Mouse (Mus musculus): ENCODE results near the gene Tctn1. TPM values are rescaled to one million over a fixed set of nuclear protein-coding genes. Genes with fewer than 3 reads are reported as not detected.

Gene Tctn1
- 5.5 and 7.1 TPM in 2 replicates for polyA plus RNA-seq (2014; fragmentation: Nextera tagmentation; extraction: Ambion mirVana)

DNA sequence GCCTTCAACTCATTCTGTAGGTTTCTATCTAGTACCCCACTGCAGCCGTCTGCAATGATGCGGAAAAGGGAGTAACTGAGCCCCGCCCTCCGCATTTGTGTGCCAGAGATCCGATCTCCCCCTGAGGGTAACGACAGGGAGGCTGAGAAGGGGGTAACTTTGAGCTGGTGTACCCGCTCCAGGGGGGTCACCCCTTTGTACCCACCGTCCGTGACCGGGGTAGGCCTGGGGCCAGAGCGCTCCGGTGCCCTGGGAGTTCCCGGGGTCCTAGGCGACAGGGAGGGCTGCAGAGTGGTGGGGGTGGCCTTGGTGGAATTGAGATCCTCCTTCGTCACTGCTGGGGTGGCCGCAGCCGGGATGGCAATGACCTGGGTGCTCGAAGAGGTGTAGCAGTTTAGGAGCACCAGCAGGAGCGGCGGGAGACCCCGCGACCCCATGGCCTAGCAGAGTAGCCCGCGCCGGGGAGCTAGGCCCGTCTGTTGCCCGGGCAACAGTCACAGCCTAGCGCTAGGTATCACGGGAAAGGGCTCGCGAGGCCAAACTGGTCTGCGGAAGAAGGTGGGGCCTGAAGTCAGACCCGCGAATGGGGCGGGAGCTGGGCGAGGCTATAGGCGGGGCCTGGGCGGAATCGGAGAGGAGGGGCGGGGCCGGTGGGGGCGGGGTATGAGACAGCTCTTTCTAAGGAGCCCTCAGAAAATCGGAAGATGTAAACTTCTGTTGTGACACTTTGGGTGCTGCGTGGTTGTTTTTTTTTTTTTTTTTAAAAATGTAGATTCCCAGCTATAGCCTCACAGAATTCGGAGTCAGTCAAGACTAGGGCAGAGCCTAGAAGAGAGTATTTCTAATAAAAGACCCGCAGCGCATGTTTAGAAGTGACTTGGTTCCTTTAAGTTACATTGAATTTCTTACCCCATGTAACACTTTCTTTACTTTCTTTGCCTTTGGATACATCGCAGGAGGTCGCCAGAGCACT, at the start of gene Tctn1:
Gene Tctn1 (minus strand): TSS at position 528 of the 973 bp plus-strand sequence.
- Histone ChIP-seq H3K4me2 (ENCODE audit: low read depth, low read length) (peak within 1 kb of the TSS; percentile 64), H3K27ac (ENCODE audit: low read depth, low read length) (peak within 1 kb of the TSS; percentile 55), H3K4me1 (ENCODE audit: control insufficient read depth, insufficient read depth, low read length) (peaks cover 7% of the 10 kb centered on the region; the same call in 1 of the 2 replicates), H3K4me3 (ENCODE audit: low read depth, low read length) (peak within 1 kb of the TSS; percentile 73), H3K36me3 (ENCODE audit: control insufficient read depth, insufficient read depth, low read length) (no peaks in the 10 kb centered on the region), H3K9me3 (ENCODE audit: control insufficient read depth, low read length) (no peaks in the 10 kb centered on the region), H3K9ac (replicated peaks; ENCODE audit: low read depth, low read length) (peak within 1 kb of the TSS; percentile 86), H3K27me3 (ENCODE audit: control insufficient read depth, insufficient read depth, low read length) (no peaks in the 10 kb centered on the region)
- WGBS: 1% methylated on average over 49 of the region's 49 CpGs
- peak; percentile 98 for ATAC-seq (ENCODE audit: low read depth)

GRCm38 (mm10) chr5:122312942-122313684, 48.9 kb upstream of the Tctn1 start:
- 86% methylated on average over 17 of the region's 17 CpGs for WGBS

GRCm38 (mm10) chr5:122312346-122312745, 48.1 kb upstream of the Tctn1 start:
- H3K36me3 ChIP-seq (ENCODE audit: control insufficient read depth, insufficient read depth, low read length): peaks cover 6% of the 10 kb centered on the region; the same call in 1 of the 2 replicates
- no peaks in the 10 kb centered on the region for H3K4me1 ChIP-seq (ENCODE audit: control insufficient read depth, insufficient read depth, low read length)
- no peak for ATAC-seq (ENCODE audit: low read depth)
- H3K4me2 ChIP-seq (ENCODE audit: low read depth, low read length): no peak overlapping the region
- 0 out of 2 replicates have a peak overlapping the region, but pooled peaks have one; percentile 2 for H3K27ac ChIP-seq (ENCODE audit: low read depth, low read length)
- H3K4me3 ChIP-seq (ENCODE audit: low read depth, low read length): no peak overlapping the region
- H3K27me3 ChIP-seq (ENCODE audit: control insufficient read depth, insufficient read depth, low read length): no peaks in the 10 kb centered on the region
- WGBS: 92% methylated on average over 4 of the region's 4 CpGs
- H3K9me3 ChIP-seq (ENCODE audit: control insufficient read depth, low read length): no peaks in the 10 kb centered on the region
- H3K9ac ChIP-seq (replicated peaks; ENCODE audit: low read depth, low read length): no peak overlapping the region

More at GRCm38 (mm10) chr5:122312942-122313684, 48.9 kb upstream of the Tctn1 start:
- Histone ChIP-seq H3K36me3 (ENCODE audit: control insufficient read depth, insufficient read depth, low read length) (peaks cover 5% of the 10 kb centered on the region; the same call in 1 of the 2 replicates), H3K27ac (ENCODE audit: low read depth, low read length) (no peak overlapping the region), H3K9me3 (ENCODE audit: control insufficient read depth, low read length) (no peaks in the 10 kb centered on the region), H3K4me3 (ENCODE audit: low read depth, low read length) (no peak overlapping the region), H3K4me1 (ENCODE audit: control insufficient read depth, insufficient read depth, low read length) (no peaks in the 10 kb centered on the region), H3K4me2 (ENCODE audit: low read depth, low read length) (no peak overlapping the region), H3K27me3 (ENCODE audit: control insufficient read depth, insufficient read depth, low read length) (no peaks in the 10 kb centered on the region), H3K9ac (replicated peaks; ENCODE audit: low read depth, low read length) (no peak overlapping the region)
- no peak for ATAC-seq (ENCODE audit: low read depth)

- Histone ChIP-seq H3K9ac (replicated peaks; ENCODE audit: low read depth, low read length) (no peak overlapping the region), H3K27me3 (ENCODE audit: control insufficient read depth, insufficient read depth, low read length) (no peaks in the 10 kb centered on the region), H3K4me1 (ENCODE audit: control insufficient read depth, insufficient read depth, low read length) (no peaks in the 10 kb centered on the region), H3K4me2 (ENCODE audit: low read depth, low read length) (no peak overlapping the region), H3K36me3 (ENCODE audit: control insufficient read depth, insufficient read depth, low read length) (peaks cover 6% of the 10 kb centered on the region; the same call in 1 of the 2 replicates), H3K27ac (ENCODE audit: low read depth, low read length) (no peak overlapping the region), H3K4me3 (ENCODE audit: low read depth, low read length) (no peak overlapping the region), H3K9me3 (ENCODE audit: control insufficient read depth, low read length) (no peaks in the 10 kb centered on the region)
- no peak for ATAC-seq (ENCODE audit: low read depth)
- WGBS: 70% methylated on average over 7 of the region's 7 CpGs
Observed at GRCm38 (mm10) chr5:122311692-122312091, 47.4 kb upstream of the Tctn1 start.

DNA sequence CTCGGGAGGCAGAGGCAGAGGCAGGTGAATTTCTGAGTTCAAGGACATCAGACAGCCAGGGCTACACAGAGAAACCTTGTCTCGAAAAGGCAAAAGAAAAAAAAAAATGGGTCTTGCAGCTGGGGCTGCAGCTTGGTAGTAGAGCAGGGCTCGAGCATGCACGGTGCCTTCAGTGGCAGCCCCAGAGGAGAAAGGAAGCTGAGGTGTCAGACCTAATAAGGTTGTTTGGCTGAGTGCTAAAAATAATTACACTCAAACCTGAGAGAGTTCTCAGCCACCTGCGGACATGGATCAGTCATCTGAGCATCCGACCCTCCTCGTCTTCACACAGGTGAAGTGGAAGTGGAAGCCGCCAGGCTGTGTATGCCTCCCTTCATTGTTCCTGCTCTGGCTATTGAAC, 46.4 kb upstream of the Tctn1 start:
- ATAC-seq (ENCODE audit: low read depth): no peak
- no peaks in the 10 kb centered on the region for H3K4me1 ChIP-seq (ENCODE audit: control insufficient read depth, insufficient read depth, low read length)
- no peak overlapping the region for H3K4me3 ChIP-seq (ENCODE audit: low read depth, low read length)
- H3K9me3 ChIP-seq (ENCODE audit: control insufficient read depth, low read length): no peaks in the 10 kb centered on the region
- H3K4me2 ChIP-seq (ENCODE audit: low read depth, low read length): no peak overlapping the region
- H3K9ac ChIP-seq (replicated peaks; ENCODE audit: low read depth, low read length): no peak overlapping the region
- H3K36me3 ChIP-seq (ENCODE audit: control insufficient read depth, insufficient read depth, low read length): peaks cover 6% of the 10 kb centered on the region; the same call in 1 of the 2 replicates
- H3K27ac ChIP-seq (ENCODE audit: low read depth, low read length): no peak overlapping the region
- no peaks in the 10 kb centered on the region for H3K27me3 ChIP-seq (ENCODE audit: control insufficient read depth, insufficient read depth, low read length)
- WGBS: 88% methylated on average over 8 of the region's 8 CpGs

DNA sequence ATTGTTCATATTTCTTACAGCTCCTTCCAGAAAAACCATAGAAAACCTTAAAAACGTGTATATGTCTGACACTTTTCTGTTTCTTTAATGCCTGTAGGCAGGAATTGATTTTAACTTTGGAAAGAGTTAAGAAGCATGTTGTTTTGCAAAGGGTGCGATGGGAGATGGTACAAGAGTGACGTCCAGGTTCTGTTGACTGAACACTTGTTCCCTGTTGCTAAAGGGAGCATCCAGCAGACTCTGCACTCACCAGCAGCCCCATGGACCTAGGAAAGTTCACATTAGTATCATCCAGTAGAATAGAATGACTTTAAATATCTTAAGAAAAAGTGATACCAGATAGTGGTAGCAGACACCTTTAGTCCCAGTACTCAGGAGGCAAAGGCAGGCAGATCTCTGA, 42.3 kb upstream of the Tctn1 start:
- Histone ChIP-seq H3K27ac (ENCODE audit: low read depth, low read length) (no peak overlapping the region), H3K4me1 (ENCODE audit: control insufficient read depth, insufficient read depth, low read length) (peaks cover 9% of the 10 kb centered on the region), H3K4me2 (ENCODE audit: low read depth, low read length) (no peak overlapping the region), H3K9ac (replicated peaks; ENCODE audit: low read depth, low read length) (no peak overlapping the region), H3K4me3 (ENCODE audit: low read depth, low read length) (no peak overlapping the region), H3K9me3 (ENCODE audit: control insufficient read depth, low read length) (no peaks in the 10 kb centered on the region), H3K36me3 (ENCODE audit: control insufficient read depth, insufficient read depth, low read length) (peaks cover 6% of the 10 kb centered on the region; the same call in 1 of the 2 replicates), H3K27me3 (ENCODE audit: control insufficient read depth, insufficient read depth, low read length) (no peaks in the 10 kb centered on the region)
- WGBS: 91% methylated on average over 3 of the region's 3 CpGs
- no peak for ATAC-seq (ENCODE audit: low read depth)

DNA sequence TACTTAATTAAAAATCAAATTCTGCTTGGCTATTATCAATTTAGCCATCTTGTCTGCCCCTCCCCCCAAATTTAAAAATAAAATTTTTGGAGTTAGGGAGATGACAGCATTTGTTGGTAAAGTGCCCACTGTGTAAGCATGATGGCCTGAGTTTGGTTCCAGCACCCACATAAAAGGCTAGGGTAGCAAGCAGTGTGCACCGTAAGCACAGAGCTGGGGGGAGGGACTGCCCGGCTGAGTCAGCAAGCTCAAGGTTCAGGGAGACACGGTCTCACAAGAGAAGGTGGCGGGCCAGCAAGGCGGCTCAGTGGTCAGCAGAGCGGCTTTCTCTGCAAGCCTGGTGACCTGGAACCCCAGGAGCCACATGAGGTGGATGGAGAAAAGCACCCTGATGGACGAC, 41.2 kb upstream of the Tctn1 start:
- no peak overlapping the region for H3K9ac ChIP-seq (replicated peaks; ENCODE audit: low read depth, low read length)
- no peak overlapping the region for H3K27ac ChIP-seq (ENCODE audit: low read depth, low read length)
- 94% methylated on average over 7 of the region's 7 CpGs for WGBS
- H3K9me3 ChIP-seq (ENCODE audit: control insufficient read depth, low read length): no peaks in the 10 kb centered on the region
- H3K4me2 ChIP-seq (ENCODE audit: low read depth, low read length): no peak overlapping the region
- H3K27me3 ChIP-seq (ENCODE audit: control insufficient read depth, insufficient read depth, low read length): no peaks in the 10 kb centered on the region
- ATAC-seq (ENCODE audit: low read depth): no peak
- H3K4me1 ChIP-seq (ENCODE audit: control insufficient read depth, insufficient read depth, low read length): peaks cover 9% of the 10 kb centered on the region
- H3K4me3 ChIP-seq (ENCODE audit: low read depth, low read length): no peak overlapping the region
- H3K36me3 ChIP-seq (ENCODE audit: control insufficient read depth, insufficient read depth, low read length): 0 out of 2 replicates have a peak, but pooled peaks cover 6% of the 10 kb centered on the region

DNA sequence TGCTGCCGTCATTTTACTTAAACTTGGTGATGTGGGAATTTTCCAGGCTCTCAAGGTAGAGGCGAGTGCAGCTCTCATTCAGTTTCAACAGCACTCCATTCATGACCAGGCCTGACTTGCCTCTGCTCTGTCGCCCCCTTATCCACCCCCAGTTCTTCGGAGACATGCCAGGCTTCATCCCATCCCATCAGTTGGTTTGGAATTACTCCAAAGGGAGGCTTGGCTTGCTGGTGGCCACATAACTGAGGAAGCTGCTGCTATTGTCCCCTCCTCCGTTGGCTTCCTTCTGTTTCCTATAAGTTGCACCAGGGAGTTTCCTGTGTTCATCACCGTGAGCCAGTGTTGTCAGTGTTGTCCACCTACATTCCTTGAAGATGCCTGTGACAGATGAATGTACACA, 40.3 kb upstream of the Tctn1 start:
- Histone ChIP-seq H3K4me2 (ENCODE audit: low read depth, low read length) (no peak overlapping the region), H3K4me1 (ENCODE audit: control insufficient read depth, insufficient read depth, low read length) (peaks cover 9% of the 10 kb centered on the region), H3K27me3 (ENCODE audit: control insufficient read depth, insufficient read depth, low read length) (no peaks in the 10 kb centered on the region), H3K27ac (ENCODE audit: low read depth, low read length) (no peak overlapping the region), H3K9me3 (ENCODE audit: control insufficient read depth, low read length) (no peaks in the 10 kb centered on the region), H3K4me3 (ENCODE audit: low read depth, low read length) (no peak overlapping the region), H3K9ac (replicated peaks; ENCODE audit: low read depth, low read length) (no peak overlapping the region), H3K36me3 (ENCODE audit: control insufficient read depth, insufficient read depth, low read length) (0 out of 2 replicates have a peak, but pooled peaks cover 6% of the 10 kb centered on the region)
- 83% methylated on average over 6 of the region's 6 CpGs for WGBS
- no peak for ATAC-seq (ENCODE audit: low read depth)

Data from neural tube, embryonic 14.5 days (tissue).